Mouse (Mus musculus) CH12.LX (cell line): ENCODE measurements around the gene Fgfr2.

ENCODE experiments used
- CTCF ChIP-seq, 2 experiments: IDR thresholded peaks in 1 of 2; conservative IDR thresholded peaks in 1 of 2; 2 replicates each; pipeline ENCODE4 v1.5.1; 2011 to 2012; ENCODE audit warnings: low read depth in 2 of 2, low read length in 2 of 2, improper control_type of control experiment in 1 of 2, inconsistent platforms in 1 of 2, mild to moderate bottlenecking in 1 of 2, moderate library complexity in 1 of 2
- MAFK ChIP-seq: IDR thresholded peaks from 2 replicates; pipeline ENCODE4 v1.6.1; 2011; ENCODE audit warnings: low read length, improper control_type of control experiment; ENCODE audit not compliant: insufficient replicate concordance
- MYC ChIP-seq: IDR thresholded peaks from 2 replicates; pipeline ENCODE4 v1.6.1; 2011; ENCODE audit warnings: low read depth, mild to moderate bottlenecking, improper control_type of control experiment, low read length
- NRF1 ChIP-seq: IDR thresholded peaks from 2 replicates; pipeline ENCODE4 v1.6.1; 2014; ENCODE audit warnings: low read depth, mild to moderate bottlenecking, inconsistent platforms, low read length, improper control_type of control experiment, moderate library complexity
- POLR2A ChIP-seq: IDR thresholded peaks from 2 replicates; pipeline ENCODE4 v1.6.1; 2011; ENCODE audit warnings: low read depth, mild to moderate bottlenecking, improper control_type of control experiment, low read length

GRCm38 (mm10) chr7:130335440-130336051, 2787.6 kb downstream of the Fgfr2 start:
- TF ChIP-seq MYC (no peak), NRF1 (no peak), CTCF (conservative IDR thresholded peaks at IDR 0.05 in 1 of 2, IDR thresholded peaks at IDR 0.05 in 1 of 2; ENCODE audit: low read depth in 2 of 2, low read length in 2 of 2) (no peak), POLR2A (no peak), MAFK (no peak)
